Mouse (Mus musculus): Measurements from ENCODE around the gene Tshr. TPM values are rescaled to one million over a fixed set of nuclear protein-coding genes. Genes with fewer than 3 reads are reported as not detected.
A peak's percentile ranks its signal among the peaks of the same experiment; 100 is the strongest.
"Not testable (repeated sequence)": the region's sequence is repeated elsewhere in the genome, so short reads cannot be mapped to it uniquely, and the experiment has no call there.

Tshr gene
- polyA plus RNA-seq, 1 experiment from 2014 or later, result 0.62 TPM

GRCm38 (mm10) chr12:91513980-91514379, 129.6 kb downstream of the Tshr start:
- H3K9ac ChIP-seq, result no peak overlapping the region
- H3K9me3 ChIP-seq (replicated peaks), result no peaks in the 10 kb centered on the region
- H3K27me3 ChIP-seq, result no peaks in the 10 kb centered on the region
- ATAC-seq (replicated peaks; ENCODE audit: low FRiP score), result no peak
- H3K4me1 ChIP-seq, result no peaks in the 10 kb centered on the region
- 77% methylated on average over 6 of the region's 6 CpGs for WGBS
- H3K4me2 ChIP-seq, result no peak overlapping the region
- no peak overlapping the region for H3K4me3 ChIP-seq (replicated peaks)
- H3K36me3 ChIP-seq, result no peaks in the 10 kb centered on the region
- no peak overlapping the region for H3K27ac ChIP-seq

- WGBS, result 77% methylated on average over 3 of the region's 3 CpGs
- Histone ChIP-seq H3K9ac (no peak overlapping the region), H3K4me2 (no peak overlapping the region), H3K36me3 (no peaks in the 10 kb centered on the region), H3K4me1 (no peaks in the 10 kb centered on the region), H3K27ac (no peak overlapping the region), H3K9me3 (replicated peaks) (no peaks in the 10 kb centered on the region), H3K27me3 (no peaks in the 10 kb centered on the region), H3K4me3 (replicated peaks) (no peak overlapping the region)
- ATAC-seq (replicated peaks; ENCODE audit: low FRiP score), result no peak
Observed at GRCm38 (mm10) chr12:91517808-91518207, 133.4 kb downstream of the Tshr start.

- Histone ChIP-seq H3K36me3 (no peaks in the 10 kb centered on the region), H3K27ac (no peak overlapping the region), H3K27me3 (no peaks in the 10 kb centered on the region), H3K4me3 (replicated peaks) (no peak overlapping the region), H3K4me2 (no peak overlapping the region), H3K9ac (no peak overlapping the region), H3K9me3 (replicated peaks) (no peaks in the 10 kb centered on the region), H3K4me1 (no peaks in the 10 kb centered on the region)
- WGBS, result 75% methylated on average over 3 of the region's 3 CpGs
- ATAC-seq (replicated peaks; ENCODE audit: low FRiP score), result no peak
Observed at GRCm38 (mm10) chr12:91523626-91524025, 139.3 kb downstream of the Tshr start.

- no peak overlapping the region for H3K4me2 ChIP-seq
- no peaks in the 10 kb centered on the region for H3K4me1 ChIP-seq
- H3K27ac ChIP-seq, result no peak overlapping the region
- ATAC-seq (replicated peaks; ENCODE audit: low FRiP score), result no peak
- H3K27me3 ChIP-seq, result no peaks in the 10 kb centered on the region
- WGBS, result 88% methylated on average over 6 of the region's 6 CpGs
- no peaks in the 10 kb centered on the region for H3K36me3 ChIP-seq
- H3K4me3 ChIP-seq (replicated peaks), result no peak overlapping the region
- no peaks in the 10 kb centered on the region for H3K9me3 ChIP-seq (replicated peaks)
- H3K9ac ChIP-seq, result no peak overlapping the region
Observed at GRCm38 (mm10) chr12:91534514-91534913, 150.2 kb downstream of the Tshr start.

- Histone ChIP-seq H3K4me3 (replicated peaks) (no peak overlapping the region), H3K9me3 (replicated peaks) (no peaks in the 10 kb centered on the region), H3K27ac (no peak overlapping the region), H3K27me3 (no peaks in the 10 kb centered on the region), H3K4me2 (no peak overlapping the region), H3K4me1 (no peaks in the 10 kb centered on the region), H3K36me3 (no peaks in the 10 kb centered on the region), H3K9ac (no peak overlapping the region)
- no peak for ATAC-seq (replicated peaks; ENCODE audit: low FRiP score)
- WGBS, result 73% methylated on average over 7 of the region's 7 CpGs
Observed at GRCm38 (mm10) chr12:91540202-91540601, 155.8 kb downstream of the Tshr start.

GRCm38 (mm10) chr12:91549471-91549870, 165.1 kb downstream of the Tshr start:
- Histone ChIP-seq H3K4me3 (replicated peaks) (no peak overlapping the region), H3K4me2 (no peak overlapping the region), H3K27me3 (no peaks in the 10 kb centered on the region), H3K9me3 (replicated peaks) (no peaks in the 10 kb centered on the region), H3K9ac (no peak overlapping the region), H3K4me1 (no peaks in the 10 kb centered on the region), H3K27ac (no peak overlapping the region), H3K36me3 (peaks cover 6% of the 10 kb centered on the region; the same call in 1 of the 2 replicates)
- WGBS, result 56% methylated on average over 9 of the region's 9 CpGs
- peak; percentile 64 for ATAC-seq (replicated peaks; ENCODE audit: low FRiP score)

GRCm38 (mm10) chr12:91551773-91552526, 167.6 kb downstream of the Tshr start:
- H3K9me3 ChIP-seq (replicated peaks), result no peaks in the 10 kb centered on the region
- no peak overlapping the region for H3K9ac ChIP-seq
- H3K4me2 ChIP-seq, result no peak overlapping the region
- H3K27me3 ChIP-seq, result no peaks in the 10 kb centered on the region
- no peak for ATAC-seq (replicated peaks; ENCODE audit: low FRiP score)
- 72% methylated on average over 19 of the region's 19 CpGs for WGBS
- no peaks in the 10 kb centered on the region for H3K4me1 ChIP-seq
- no peak overlapping the region for H3K4me3 ChIP-seq (replicated peaks)
- H3K27ac ChIP-seq, result no peak overlapping the region
- H3K36me3 ChIP-seq, result peaks cover 13% of the 10 kb centered on the region

GRCm38 (mm10) chr12:91557358-91558005, 173.1 kb downstream of the Tshr start:
- not testable (repeated sequence) for H3K4me2 ChIP-seq; H3K9me3 ChIP-seq (replicated peaks); H3K9ac ChIP-seq; H3K4me3 ChIP-seq (replicated peaks); H3K27ac ChIP-seq; H3K4me1 ChIP-seq; H3K27me3 ChIP-seq
- 85% methylated on average over 8 of the region's 8 CpGs for WGBS
- peaks cover 41% of the 10 kb centered on the region for H3K36me3 ChIP-seq
- ATAC-seq (replicated peaks; ENCODE audit: low FRiP score), result peak; percentile 86

- not testable (repeated sequence) for ATAC-seq (replicated peaks; ENCODE audit: low FRiP score); H3K4me3 ChIP-seq (replicated peaks); H3K9me3 ChIP-seq (replicated peaks); H3K9ac ChIP-seq; H3K4me1 ChIP-seq; H3K27ac ChIP-seq; H3K4me2 ChIP-seq; H3K27me3 ChIP-seq
- WGBS, result 92% methylated on average over 4 of the region's 4 CpGs
- H3K36me3 ChIP-seq, result peaks cover 47% of the 10 kb centered on the region
Observed at GRCm38 (mm10) chr12:91558152-91558551, 173.8 kb downstream of the Tshr start.

- no peak overlapping the region for H3K4me2 ChIP-seq
- ATAC-seq (replicated peaks; ENCODE audit: low FRiP score), result no peak
- H3K4me1 ChIP-seq, result no peaks in the 10 kb centered on the region
- H3K27me3 ChIP-seq, result no peaks in the 10 kb centered on the region
- H3K27ac ChIP-seq, result no peak overlapping the region
- no peak overlapping the region for H3K4me3 ChIP-seq (replicated peaks)
- no peak overlapping the region for H3K9ac ChIP-seq
- WGBS, result 94% methylated on average over 4 of the region's 4 CpGs
- no peaks in the 10 kb centered on the region for H3K9me3 ChIP-seq (replicated peaks)
- peaks cover 88% of the 10 kb centered on the region for H3K36me3 ChIP-seq
Observed at GRCm38 (mm10) chr12:91567145-91567544, 182.8 kb downstream of the Tshr start.

GRCm38 (mm10) chr12:91569255-91569654, 184.9 kb downstream of the Tshr start:
- no peak overlapping the region for H3K27ac ChIP-seq
- no peaks in the 10 kb centered on the region for H3K27me3 ChIP-seq
- H3K4me1 ChIP-seq, result no peaks in the 10 kb centered on the region
- H3K36me3 ChIP-seq, result peaks cover 91% of the 10 kb centered on the region
- H3K9ac ChIP-seq, result no peak overlapping the region
- no peak overlapping the region for H3K4me2 ChIP-seq
- H3K9me3 ChIP-seq (replicated peaks), result no peaks in the 10 kb centered on the region
- ATAC-seq (replicated peaks; ENCODE audit: low FRiP score), result no peak
- 84% methylated on average over 3 of the region's 3 CpGs for WGBS
- H3K4me3 ChIP-seq (replicated peaks), result no peak overlapping the region

- Histone ChIP-seq H3K9me3 (replicated peaks) (no peaks in the 10 kb centered on the region), H3K27ac (no peak overlapping the region), H3K9ac (no peak overlapping the region), H3K36me3 (peaks cover 87% of the 10 kb centered on the region), H3K27me3 (no peaks in the 10 kb centered on the region), H3K4me3 (replicated peaks) (no peak overlapping the region), H3K4me1 (no peaks in the 10 kb centered on the region), H3K4me2 (no peak overlapping the region)
- WGBS, result 88% methylated on average over 2 of the region's 2 CpGs
- no peak for ATAC-seq (replicated peaks; ENCODE audit: low FRiP score)
Observed at GRCm38 (mm10) chr12:91571708-91572107, 187.3 kb downstream of the Tshr start.

Measured in kidney, embryonic 15.5 days (tissue).